In the genomic region with DNA sequence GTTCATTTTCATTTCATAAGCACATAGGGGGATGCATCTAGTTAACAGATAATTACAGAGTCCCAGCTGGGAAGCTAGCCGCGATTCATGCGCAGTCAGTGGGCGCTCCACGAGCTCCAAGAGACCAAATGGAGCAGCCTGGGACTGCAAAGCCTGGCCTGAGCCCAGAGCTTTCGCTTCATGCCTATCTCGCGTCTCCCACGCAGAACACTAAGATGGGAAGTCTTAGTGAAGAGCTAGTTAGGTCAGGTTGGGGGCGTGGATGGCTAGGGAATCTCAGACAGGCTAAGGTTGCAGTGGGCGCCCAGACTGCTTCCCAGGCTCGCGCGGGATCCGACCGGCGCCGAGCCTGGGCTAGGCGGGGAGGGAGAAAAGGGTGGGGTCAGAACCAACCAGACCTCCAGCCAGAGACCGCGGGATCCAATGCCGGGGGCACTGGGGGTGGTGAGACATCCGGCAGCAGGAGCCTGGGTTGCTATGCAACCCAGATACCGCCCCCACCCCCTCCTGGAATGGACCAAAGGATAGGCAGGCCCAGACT, we compare ENCODE assay signal across 8 mouse cellular contexts. TPM values are rescaled to one million over a fixed set of nuclear protein-coding genes. Genes with fewer than 3 reads are reported as not detected.
DNase-seq lines count a peak whose midpoint lies in the region; ATAC-seq lines count a peak whose summit lies in the region.

No protein-coding gene starts in this region.

- 0 out of 2 replicates have a peak, but pooled peaks have one; percentile 27 for ATAC-seq in embryonic facial prominence, embryonic 13.5 days (ENCODE audit: insufficient number of reproducible peaks, insufficient read depth, low FRiP score, low TSS enrichment, low read depth)
- ATAC-seq in heart, embryonic 12.5 days (ENCODE audit: insufficient number of reproducible peaks, low FRiP score) = peak; percentile 48; the same call in 1 of the 2 replicates
- no peak for ATAC-seq in liver, embryonic 16.5 days (ENCODE audit: low read depth)
- peak; percentile 59 for ATAC-seq in neural tube, embryonic 12.5 days (ENCODE audit: low FRiP score, low read depth)
- no peak for ATAC-seq in inflammation-experienced regulatory T-cells, adult 6 months

- peak overlapping the region; percentile 68; the same call in 1 of the 2 replicates for H3K27ac ChIP-seq in embryonic facial prominence, embryonic 13.5 days
- no peak overlapping the region for H3K27ac ChIP-seq in heart, embryonic 12.5 days (ENCODE audit: poor library complexity, severe bottlenecking)
- no peak overlapping the region for H3K27ac ChIP-seq in liver, embryonic 16.5 days (ENCODE audit: low read length)
- H3K27ac ChIP-seq in neural tube, embryonic 12.5 days = no peak overlapping the region

- under 1% methylated on average over 24 of the region's 24 CpGs for WGBS in embryonic facial prominence, embryonic 13.5 days
- under 1% methylated on average over 24 of the region's 24 CpGs for WGBS in heart, embryonic 12.5 days
- WGBS in liver, embryonic 16.5 days (ENCODE audit: insufficient replicate concordance) = under 1% methylated on average over 24 of the region's 24 CpGs
- WGBS in neural tube, embryonic 12.5 days = under 1% methylated on average over 24 of the region's 24 CpGs

- peak overlapping the region; percentile 61 for H3K9ac ChIP-seq in embryonic facial prominence, embryonic 13.5 days
- H3K9ac ChIP-seq in heart, embryonic 12.5 days = peak overlapping the region; percentile 63; the same call in 1 of the 2 replicates
- no peak overlapping the region for H3K9ac ChIP-seq in liver, embryonic 16.5 days (ENCODE audit: low read depth, low read length)
- H3K9ac ChIP-seq in neural tube, embryonic 12.5 days = peak overlapping the region; percentile 44

- H3K4me1 ChIP-seq in embryonic facial prominence, embryonic 13.5 days = peaks cover 47% of the 10 kb centered on the region
- H3K4me1 ChIP-seq in heart, embryonic 12.5 days (replicated peaks) = peaks cover 30% of the 10 kb centered on the region
- H3K4me1 ChIP-seq in liver, embryonic 16.5 days (ENCODE audit: control insufficient read depth, low read depth, low read length) = peaks cover 3% of the 10 kb centered on the region
- H3K4me1 ChIP-seq in neural tube, embryonic 12.5 days = peaks cover 52% of the 10 kb centered on the region

- H3K4me3 ChIP-seq in embryonic facial prominence, embryonic 13.5 days = peak overlapping the region; percentile 58
- H3K4me3 ChIP-seq in heart, embryonic 12.5 days = peak overlapping the region; percentile 66
- peak overlapping the region; percentile 61 for H3K4me3 ChIP-seq in liver, embryonic 16.5 days (ENCODE audit: low read depth, low read length)
- peak overlapping the region; percentile 58 for H3K4me3 ChIP-seq in neural tube, embryonic 12.5 days

- peak overlapping the region; percentile 91 for H3K4me2 ChIP-seq in embryonic facial prominence, embryonic 13.5 days
- H3K4me2 ChIP-seq in heart, embryonic 12.5 days = peak overlapping the region; percentile 87
- peak overlapping the region; percentile 75 for H3K4me2 ChIP-seq in liver, embryonic 16.5 days (ENCODE audit: low read depth, low read length)
- peak overlapping the region; percentile 74 for H3K4me2 ChIP-seq in neural tube, embryonic 12.5 days (replicated peaks)

- no peaks in the 10 kb centered on the region for H3K9me3 ChIP-seq in embryonic facial prominence, embryonic 13.5 days
- H3K9me3 ChIP-seq in heart, embryonic 12.5 days (replicated peaks) = no peaks in the 10 kb centered on the region
- no peaks in the 10 kb centered on the region for H3K9me3 ChIP-seq in liver, embryonic 16.5 days (replicated peaks; ENCODE audit: control insufficient read depth, low read length)
- no peaks in the 10 kb centered on the region for H3K9me3 ChIP-seq in neural tube, embryonic 12.5 days

- DNase-seq in spleen, adult 18-20 months = peak; percentile 45 to 49
- no peak for DNase-seq in spleen, postnatal 14 days (ENCODE audit: low spot score in 2 of 2)
- DNase-seq in layer of hippocampus, adult 11-12 months (ENCODE audit: low spot score) = peak; percentile 68

- no peaks in the 10 kb centered on the region for H3K36me3 ChIP-seq in embryonic facial prominence, embryonic 13.5 days
- H3K36me3 ChIP-seq in heart, embryonic 12.5 days = no peaks in the 10 kb centered on the region
- no peaks in the 10 kb centered on the region for H3K36me3 ChIP-seq in liver, embryonic 16.5 days (ENCODE audit: control insufficient read depth, insufficient read depth)
- H3K36me3 ChIP-seq in neural tube, embryonic 12.5 days = peaks cover 7% of the 10 kb centered on the region; the same call in 1 of the 2 replicates

- peaks cover 56% of the 10 kb centered on the region for H3K27me3 ChIP-seq in embryonic facial prominence, embryonic 13.5 days
- peaks cover 34% of the 10 kb centered on the region for H3K27me3 ChIP-seq in heart, embryonic 12.5 days (replicated peaks)
- H3K27me3 ChIP-seq in liver, embryonic 16.5 days (ENCODE audit: control insufficient read depth, insufficient read depth, low read depth, low read length) = peaks cover 63% of the 10 kb centered on the region
- no peaks in the 10 kb centered on the region for H3K27me3 ChIP-seq in neural tube, embryonic 12.5 days (replicated peaks)

RNA-seq across cellular contexts. Expression of a gene that starts 0.9 kb away (rescaled TPM):
- 4.2 and 5.6 TPM in 2 replicates for polyA plus RNA-seq in embryonic facial prominence, embryonic 13.5 days (2015; fragmentation: Nextera tagmentation; extraction: Ambion mirVana)
- 0.95 and 1.5 TPM in 2 replicates for polyA plus RNA-seq in heart, embryonic 12.5 days (2016; fragmentation: Nextera tagmentation; extraction: Ambion mirVana)
- 2.5 TPM in 2 replicates for polyA plus RNA-seq in liver, embryonic 16.5 days (2015; fragmentation: Nextera tagmentation; extraction: Ambion mirVana)
- polyA plus RNA-seq in neural tube, embryonic 12.5 days (2016; fragmentation: Nextera tagmentation; extraction: Ambion mirVana) = 11.7 and 12.0 TPM in 2 replicates
- 10 to 100 TPM; 11.6 to 15.8 (median 15.7) TPM for polyA plus RNA-seq in inflammation-experienced regulatory T-cells, adult 6 months (2017; shearing (Covaris generic))

Comparison
In these comparisons a context has a peak if more than half of its experiments do, and no peak if none do; other contexts are left out.
1. DNase-seq: peak in spleen, adult 18-20 months (2 of 2) and layer of hippocampus, adult 11-12 months (single experiment); none in spleen, postnatal 14 days (0 of 2).
2. ATAC-seq: peak in embryonic facial prominence, embryonic 13.5 days (single experiment), heart, embryonic 12.5 days (single experiment) and neural tube, embryonic 12.5 days (single experiment); none in liver, embryonic 16.5 days (single experiment) and inflammation-experienced regulatory T-cells, adult 6 months (single experiment).
3. Peak in every context shown above with its lines, with median percentiles within 50 percentile points of each other: H3K4me2 ChIP-seq and H3K4me3 ChIP-seq.